Mouse (Mus musculus) myocyte (in vitro differentiated cells): ENCODE results near the gene Gm3854.

Experiments
- E2F4 ChIP-seq: IDR thresholded peaks from one replicate; pipeline ENCODE4 v1.6.1; 2011; ENCODE audit warnings: mild to moderate bottlenecking, control low read depth, moderate library complexity; ENCODE audit not compliant: insufficient read depth
- MAX ChIP-seq: IDR thresholded peaks from one replicate; pipeline ENCODE4 v1.6.1; 2011; ENCODE audit warnings: low read depth, mild to moderate bottlenecking, control low read depth
- MYOD1 ChIP-seq, 3 experiments: IDR thresholded peaks; one replicate each; pipeline ENCODE4 v1.6.1; 2011; ENCODE audit warnings: control low read depth in 2 of 3, low read depth in 2 of 3, mild to moderate bottlenecking in 2 of 3, moderate library complexity in 1 of 3; ENCODE audit not compliant: insufficient read length in 2 of 3, control insufficient read depth in 1 of 3
- MYOG ChIP-seq, 3 experiments: IDR thresholded peaks; one replicate each; pipeline ENCODE4 v1.6.1; 2011; ENCODE audit warnings: control low read depth in 2 of 3, low read depth in 2 of 3, mild to moderate bottlenecking in 2 of 3; ENCODE audit not compliant: insufficient read length in 2 of 3, control insufficient read depth in 1 of 3, insufficient read depth in 1 of 3
- POLR2A ChIP-seq: IDR thresholded peaks from one replicate; pipeline ENCODE4 v1.6.1; 2011; ENCODE audit warnings: low read depth, mild to moderate bottlenecking, control low read depth, moderate library complexity; ENCODE audit not compliant: insufficient read length
- POLR2AphosphoS2 ChIP-seq: IDR thresholded peaks from one replicate; pipeline ENCODE4 v1.6.1; 2011; ENCODE audit warnings: low read depth, control low read depth; ENCODE audit not compliant: insufficient read length
- REST ChIP-seq: IDR thresholded peaks from one replicate; pipeline ENCODE4 v1.6.1; 2011; ENCODE audit warnings: mild to moderate bottlenecking, control low read depth, moderate library complexity; ENCODE audit not compliant: insufficient read depth, insufficient read length
- SRF ChIP-seq: IDR thresholded peaks from one replicate; pipeline ENCODE4 v1.6.1; 2011; ENCODE audit warnings: low read depth; ENCODE audit not compliant: control insufficient read depth, insufficient read length
- TCF12 ChIP-seq: IDR thresholded peaks from one replicate; pipeline ENCODE4 v1.6.1; 2011; ENCODE audit warnings: mild to moderate bottlenecking, control low read depth; ENCODE audit not compliant: poor library complexity, insufficient read depth, severe bottlenecking
- USF1 ChIP-seq: IDR thresholded peaks from one replicate; pipeline ENCODE4 v1.6.1; 2011; ENCODE audit warnings: low read depth, mild to moderate bottlenecking, control low read depth, moderate library complexity

DNA sequence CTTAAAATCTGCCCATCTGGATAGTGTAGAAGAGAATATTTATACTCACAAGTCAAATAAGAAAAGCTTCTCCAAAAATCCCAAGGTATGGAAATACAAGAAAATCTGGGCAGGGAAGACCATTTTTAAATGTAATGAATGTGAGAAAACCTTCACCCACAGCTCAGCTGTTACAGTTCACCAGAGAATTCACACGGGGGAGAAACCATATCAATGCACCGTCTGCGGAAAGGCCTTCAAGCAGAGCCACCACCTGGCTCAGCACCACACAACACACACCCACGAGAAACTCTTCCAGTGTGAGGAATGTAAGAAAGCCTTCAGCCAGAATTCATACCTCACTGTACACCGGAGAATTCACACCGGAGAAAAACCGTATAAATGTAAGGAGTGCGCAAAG is 34.9 kb downstream of the Gm3854 start:
- TF ChIP-seq POLR2AphosphoS2 (no peak), POLR2A (no peak), USF1 (no peak), E2F4 (no peak), TCF12 (no peak), MYOD1 (IDR thresholded peaks at IDR 0.05; ENCODE audit: control insufficient read depth in 1 of 3, insufficient read length in 2 of 3, low read depth in 2 of 3) (no peak), MAX (no peak), REST (no peak), MYOG (IDR thresholded peaks at IDR 0.05; ENCODE audit: control insufficient read depth in 1 of 3, insufficient read depth in 1 of 3, insufficient read length in 2 of 3, low read depth in 2 of 3) (no peak), SRF (no peak)
